Mouse (Mus musculus): ENCODE measurements at regions not wholly inside any gene's neighbourhood (a gene's known extent, or its start where the extent isn't known, plus 50 kb on each side); places are given as distances from the start of the nearest gene placed in this dataset.

- DNase-seq (ENCODE audit: low spot score in 2 of 2), result no peak
Observed at GRCm38 (mm10) chr12:38928786-38929351, 149.7 kb downstream of the Etv1 start.

GRCm38 (mm10) chr12:38929644-38930043 is 150.5 kb downstream of the Etv1 start:
- DNase-seq (ENCODE audit: low spot score in 2 of 2), result no peak

GRCm38 (mm10) chr12:38931769-38932168 is 152.6 kb downstream of the Etv1 start:
- no peak for DNase-seq (ENCODE audit: low spot score in 2 of 2)

GRCm38 (mm10) chr12:38959605-38960004 is 180.4 kb downstream of the Etv1 start:
- no peak for DNase-seq (ENCODE audit: low spot score in 2 of 2)

- no peak for DNase-seq (ENCODE audit: low spot score in 2 of 2)
Observed at GRCm38 (mm10) chr12:38962302-38962701, 183.1 kb downstream of the Etv1 start.

- no peak for DNase-seq (ENCODE audit: low spot score in 2 of 2)
Observed at GRCm38 (mm10) chr12:38970347-38970746, 191.2 kb downstream of the Etv1 start.

- DNase-seq (ENCODE audit: low spot score in 2 of 2), result no peak
Observed at GRCm38 (mm10) chr12:38972205-38972604, 193.0 kb downstream of the Etv1 start.

- no peak for DNase-seq (ENCODE audit: low spot score in 2 of 2)
Observed at GRCm38 (mm10) chr12:38975508-38975907, 196.3 kb downstream of the Etv1 start.

- no peak for DNase-seq (ENCODE audit: low spot score in 2 of 2)
Observed at GRCm38 (mm10) chr12:38982423-38982822, 203.2 kb downstream of the Etv1 start.

- DNase-seq (ENCODE audit: low spot score in 2 of 2), result no peak
Observed at GRCm38 (mm10) chr12:38985909-38986308, 206.7 kb downstream of the Etv1 start.

- DNase-seq (ENCODE audit: low spot score in 2 of 2), result no peak
Observed at GRCm38 (mm10) chr12:38986346-38986745, 207.2 kb downstream of the Etv1 start.

GRCm38 (mm10) chr12:38987277-38987676 is 208.1 kb downstream of the Etv1 start:
- DNase-seq (ENCODE audit: low spot score in 2 of 2), result no peak

GRCm38 (mm10) chr12:38987819-38988218 is 208.6 kb downstream of the Etv1 start:
- DNase-seq (ENCODE audit: low spot score in 2 of 2), result no peak

GRCm38 (mm10) chr12:39027179-39027578 is 248.0 kb downstream of the Etv1 start:
- no peak for DNase-seq (ENCODE audit: low spot score in 2 of 2)

GRCm38 (mm10) chr12:39027948-39028347 is 248.8 kb downstream of the Etv1 start:
- DNase-seq (ENCODE audit: low spot score in 2 of 2), result no peak

GRCm38 (mm10) chr12:39033982-39034381 is 254.8 kb downstream of the Etv1 start:
- DNase-seq (ENCODE audit: low spot score in 2 of 2), result no peak

GRCm38 (mm10) chr12:39036466-39037037 is 257.4 kb downstream of the Etv1 start:
- no peak for DNase-seq (ENCODE audit: low spot score in 2 of 2)

- no peak for DNase-seq (ENCODE audit: low spot score in 2 of 2)
Observed at GRCm38 (mm10) chr12:39038077-39038476, 258.9 kb downstream of the Etv1 start.

- DNase-seq (ENCODE audit: low spot score in 2 of 2), result no peak
Observed at GRCm38 (mm10) chr12:39038656-39039055, 259.5 kb downstream of the Etv1 start.

- no peak for DNase-seq (ENCODE audit: low spot score in 2 of 2)
Observed at GRCm38 (mm10) chr12:39047126-39047525, 267.9 kb downstream of the Etv1 start.

- DNase-seq (ENCODE audit: low spot score in 2 of 2), result no peak
Observed at GRCm38 (mm10) chr12:39048441-39048840, 269.3 kb downstream of the Etv1 start.

- DNase-seq (ENCODE audit: low spot score in 2 of 2), result no peak
Observed at GRCm38 (mm10) chr12:39048958-39049357, 269.8 kb downstream of the Etv1 start.

- DNase-seq (ENCODE audit: low spot score in 2 of 2), result no peak
Observed at GRCm38 (mm10) chr12:39070331-39071045, 291.3 kb downstream of the Etv1 start.

Measured in cerebellum, postnatal 4 days (tissue).